Mouse (Mus musculus) thymus, postnatal 14 days (tissue): Measurements from ENCODE around the gene Parvb.

Experiments used
- DNase-seq: peaks from one replicate; pipeline ENCODE4 v3.0.0; 2021

Parvb gene

DNA sequence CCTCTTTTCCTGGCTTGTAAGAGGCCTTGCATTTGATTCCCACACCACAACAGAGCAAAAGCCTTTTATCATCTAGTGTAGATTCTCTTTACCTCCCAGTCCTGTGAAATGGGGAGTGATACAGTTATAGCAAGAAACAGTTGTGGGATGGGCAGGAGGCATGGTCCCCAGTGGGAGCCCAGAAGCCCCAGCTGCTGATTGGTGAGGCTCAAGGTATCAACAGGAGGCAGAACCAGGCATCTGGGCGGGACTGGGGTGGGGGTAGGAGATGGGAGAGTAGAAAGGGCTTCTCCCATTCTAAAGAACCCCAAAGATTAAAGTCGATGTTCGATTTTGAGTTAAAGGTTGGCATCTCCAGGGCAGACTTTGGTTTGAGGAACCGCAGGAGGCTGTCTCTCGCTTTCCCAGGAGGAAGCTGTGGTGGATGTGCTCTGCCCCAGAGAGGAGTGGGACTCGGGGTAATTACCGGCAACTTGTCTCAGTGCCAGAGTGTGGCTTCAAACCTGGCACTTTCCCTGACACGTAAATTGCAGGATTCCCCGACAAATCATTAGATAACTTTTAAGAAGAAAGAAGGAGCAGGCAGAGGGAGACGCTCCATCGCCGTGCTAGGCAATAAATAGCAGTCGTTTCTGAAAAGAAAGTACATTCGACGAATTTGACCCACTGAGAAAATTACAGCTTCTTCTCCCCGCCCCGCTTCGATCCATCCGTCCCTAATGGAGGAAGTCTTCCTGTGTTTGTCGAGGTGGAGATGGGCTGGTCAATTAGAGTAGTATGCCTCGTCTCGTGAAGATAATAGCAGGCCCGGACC lies 13.7 kb upstream of the Parvb start:
- no peak for DNase-seq

GRCm38 (mm10) chr15:84218783-84219271 lies 13.0 kb upstream of the Parvb start:
- DNase-seq = no peak

DNA sequence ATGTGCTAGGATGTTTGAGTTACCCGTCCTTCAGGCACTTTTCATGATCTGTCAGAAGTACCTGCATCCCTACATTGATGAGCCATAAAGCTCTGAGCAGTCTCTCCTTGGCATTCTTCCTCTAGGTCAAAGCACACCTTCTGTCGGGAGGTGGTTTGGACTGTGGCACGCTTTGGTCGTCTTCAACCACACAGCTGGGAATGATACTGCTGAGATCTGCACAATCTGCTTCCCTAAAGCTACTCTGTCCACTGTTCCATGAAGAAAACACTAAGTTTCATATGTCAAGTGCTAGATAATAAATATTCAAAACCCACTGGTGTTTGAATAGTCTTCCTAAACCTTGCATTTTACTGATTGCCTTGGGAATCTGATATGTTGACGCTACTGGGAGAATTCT lies 10.3 kb upstream of the Parvb start:
- DNase-seq = no peak

GRCm38 (mm10) chr15:84223423-84223822 lies 8.4 kb upstream of the Parvb start:
- DNase-seq = no peak

- DNase-seq = no peak
These were observed 7.1 kb upstream of the Parvb start for GRCm38 (mm10) chr15:84224779-84225178.

DNA sequence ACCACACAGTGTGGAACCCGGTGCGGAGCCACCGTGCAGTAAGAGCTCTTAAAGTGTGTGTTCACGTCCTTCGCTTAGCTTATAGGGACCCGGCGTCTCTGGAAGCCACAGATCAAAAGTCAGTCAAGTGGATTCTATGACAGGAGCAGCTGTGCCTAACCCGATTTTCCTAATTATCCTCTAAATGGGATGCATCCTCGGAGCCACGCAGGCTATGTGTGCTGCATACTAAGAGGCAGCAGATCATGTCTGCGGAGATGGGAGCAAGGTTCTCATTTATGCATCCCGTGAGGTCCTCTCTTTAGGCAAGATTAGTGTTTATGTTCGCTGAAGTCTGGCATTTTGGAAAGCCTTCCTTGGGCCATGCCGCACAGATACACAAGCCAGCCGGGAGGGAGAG lies 4.9 kb upstream of the Parvb start:
- DNase-seq = no peak

GRCm38 (mm10) chr15:84230661-84231060 lies 1.2 kb upstream of the Parvb start:
- no peak for DNase-seq

DNA sequence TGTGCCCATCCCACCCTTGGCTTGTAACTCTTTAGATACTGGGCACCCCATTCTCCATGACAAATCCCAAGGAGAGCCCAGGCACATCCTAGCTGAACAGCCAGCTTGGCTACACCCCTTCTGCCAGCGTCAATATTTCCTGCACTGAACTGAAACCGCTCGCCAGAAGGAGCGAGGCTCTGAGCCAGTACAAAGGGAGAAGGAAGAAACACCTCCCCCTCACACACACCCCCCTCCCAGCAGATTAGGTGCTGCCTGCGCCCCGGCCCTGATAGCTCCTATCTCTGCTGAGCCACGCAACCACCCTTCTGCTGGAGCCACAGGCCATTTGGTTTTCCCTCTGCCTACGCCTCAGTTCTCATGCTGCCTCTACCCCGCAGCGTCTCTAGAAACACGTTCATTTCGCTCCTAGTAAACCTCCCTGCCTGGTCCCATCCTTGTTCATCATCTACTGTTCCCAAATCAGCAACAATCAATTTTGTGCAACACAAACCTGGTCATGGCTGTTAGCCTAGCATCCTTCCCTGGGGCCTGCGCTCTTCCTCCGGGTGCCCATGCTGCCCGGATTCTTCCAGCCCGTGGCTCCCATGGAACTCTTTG lies 630 bp upstream of the Parvb start:
- no peak for DNase-seq

- DNase-seq = no peak
These were observed 766 bp downstream of the Parvb start for GRCm38 (mm10) chr15:84232609-84233008.

- DNase-seq = no peak
These were observed 3.1 kb downstream of the Parvb start for GRCm38 (mm10) chr15:84234794-84235581.

GRCm38 (mm10) chr15:84235646-84236045 lies 3.8 kb downstream of the Parvb start:
- no peak for DNase-seq

DNA sequence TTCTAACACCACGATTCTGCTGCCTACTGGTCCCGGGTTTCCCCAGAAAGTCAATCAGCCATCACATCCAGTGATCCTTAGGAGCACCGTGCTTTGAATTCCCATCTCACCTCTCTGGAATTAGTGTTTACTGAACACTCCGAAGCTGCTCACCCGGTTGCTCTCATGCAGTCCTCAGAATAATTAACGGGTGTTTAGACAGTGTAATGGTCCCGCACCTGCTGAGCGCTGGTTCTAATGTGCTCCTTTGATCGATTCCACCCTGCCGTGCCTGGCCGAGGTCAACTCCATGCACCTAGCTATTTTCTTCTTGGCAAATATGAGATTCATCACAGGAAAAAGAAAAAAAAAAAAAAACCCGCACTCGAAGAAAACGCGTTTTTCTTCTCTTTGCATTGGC lies 6.7 kb downstream of the Parvb start:
- no peak for DNase-seq

- no peak for DNase-seq
These were observed 7.2 kb downstream of the Parvb start for GRCm38 (mm10) chr15:84238991-84239401.

DNA sequence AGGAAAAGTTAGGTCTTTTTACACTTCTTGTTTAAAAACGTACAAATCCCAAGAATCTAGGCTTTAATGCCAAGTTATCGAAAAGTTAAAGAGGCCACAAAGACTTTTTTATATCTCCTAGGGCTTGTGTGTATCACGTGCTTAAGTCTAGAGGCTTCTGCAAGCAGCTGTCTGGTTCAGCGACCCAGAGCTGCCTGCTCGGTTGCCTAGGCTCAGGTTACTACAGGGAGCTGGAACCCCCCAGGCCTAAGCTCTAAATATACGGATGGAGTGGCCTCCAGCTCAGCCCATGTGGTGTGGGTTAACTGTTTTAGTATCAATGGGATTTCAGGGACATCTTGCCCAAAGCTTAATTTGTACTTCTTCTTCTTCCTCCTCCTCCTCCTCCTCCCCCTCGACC lies 9.7 kb downstream of the Parvb start:
- no peak for DNase-seq

- DNase-seq = no peak
These were observed 13.3 kb downstream of the Parvb start for GRCm38 (mm10) chr15:84245104-84245503.

DNA sequence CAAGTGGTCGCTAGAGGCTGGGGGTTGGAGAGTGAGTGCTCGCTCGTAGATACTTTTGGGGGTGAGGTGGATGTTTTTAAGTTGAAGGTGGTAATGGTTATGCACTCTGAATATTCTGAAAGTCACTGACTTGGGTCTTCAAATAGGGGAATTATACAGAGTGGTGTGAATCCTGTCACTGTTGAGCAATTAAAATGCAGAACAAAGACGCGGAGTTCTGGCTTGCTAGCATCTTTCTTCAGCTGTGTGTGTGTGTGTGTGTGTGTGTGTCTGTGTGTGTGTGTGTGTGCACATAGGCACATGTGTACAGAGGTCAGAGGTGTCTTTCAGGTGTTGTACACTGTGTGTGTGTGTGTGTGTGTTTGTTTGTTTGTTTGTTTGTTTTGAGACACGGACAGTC lies 14.4 kb downstream of the Parvb start:
- DNase-seq = no peak

GRCm38 (mm10) chr15:84247309-84247708 lies 15.5 kb downstream of the Parvb start:
- DNase-seq = no peak

DNA sequence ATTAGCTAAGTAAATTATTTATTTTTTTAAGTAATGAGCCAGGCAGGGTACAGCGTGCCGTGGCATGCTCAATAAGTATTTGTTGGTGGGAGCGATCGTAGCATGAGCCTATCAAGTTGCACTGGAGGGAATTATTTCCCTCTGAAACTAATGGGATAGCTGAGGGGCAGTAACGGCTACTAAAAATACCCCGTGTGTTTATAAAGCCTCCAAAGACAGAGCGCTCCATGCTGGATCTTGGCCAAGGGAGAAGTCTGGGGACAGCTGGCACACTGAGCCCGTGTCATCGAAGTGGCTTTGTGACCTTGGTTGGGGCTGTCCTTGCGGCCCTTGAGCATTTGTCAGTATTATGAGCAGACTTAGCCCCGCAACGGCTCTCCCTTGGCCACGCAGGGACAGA lies 19.4 kb downstream of the Parvb start:
- DNase-seq = no peak

GRCm38 (mm10) chr15:84252645-84253044 lies 20.8 kb downstream of the Parvb start:
- no peak for DNase-seq

GRCm38 (mm10) chr15:84253757-84254156 lies 21.9 kb downstream of the Parvb start:
- DNase-seq = no peak

DNA sequence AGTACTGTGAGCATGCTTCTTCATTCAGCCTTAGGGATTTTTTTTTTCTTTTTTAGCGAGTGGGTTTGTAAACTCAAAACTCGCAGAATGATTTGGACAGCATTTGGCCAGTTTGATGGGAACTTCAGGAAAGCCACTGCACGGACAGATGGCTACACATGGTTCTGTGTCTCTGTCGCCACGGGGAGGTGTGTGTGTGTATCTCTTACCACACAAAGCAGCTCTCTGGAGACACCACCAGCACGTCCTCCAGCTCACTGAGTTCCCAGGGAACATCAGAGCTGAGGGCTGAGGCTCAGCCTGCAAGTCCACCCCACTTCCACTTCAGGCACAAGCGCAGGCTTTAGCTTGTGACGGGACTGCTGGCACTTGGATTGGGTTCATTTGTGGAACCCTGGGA lies 22.5 kb downstream of the Parvb start:
- DNase-seq = no peak

GRCm38 (mm10) chr15:84256254-84256850 lies 24.5 kb downstream of the Parvb start:
- DNase-seq = no peak

DNA sequence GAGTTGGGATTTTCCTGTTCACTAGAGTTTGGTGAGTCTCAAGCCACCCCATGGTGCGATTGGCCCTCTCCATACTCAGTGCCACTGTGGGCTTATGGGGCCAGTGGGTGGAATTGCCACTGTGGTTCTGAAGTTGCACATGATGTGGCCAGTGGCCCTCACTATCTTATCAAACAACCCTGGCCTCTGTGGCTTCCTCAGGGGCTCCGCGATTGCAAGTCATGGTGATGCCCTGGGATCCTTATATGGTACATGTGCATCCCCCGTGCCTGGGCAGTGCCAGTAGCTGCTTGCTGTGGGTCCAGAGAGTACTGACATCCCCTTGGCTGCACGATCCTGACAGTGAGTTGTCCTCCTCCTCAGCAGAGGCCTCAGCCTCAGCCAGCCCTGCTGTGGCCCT lies 25.0 kb downstream of the Parvb start:
- DNase-seq = no peak
